Mouse (Mus musculus) intestine, embryonic 15.5 days (tissue): ENCODE measurements around the gene Anapc7. TPM values are rescaled to one million over a fixed set of nuclear protein-coding genes. Genes with fewer than 3 reads are reported as not detected.

Experiments used
- ATAC-seq: fragments of 200-750 bp; cut with Nextera tagmentation; 2 replicates; pipeline ENCODE4 v1.8.0; 2017; ENCODE audit warnings: moderate TSS enrichment, moderate library complexity
- H3K27ac ChIP-seq: fragments of 300-500 bp; sonication (generic); 2 replicates; pipeline ENCODE4 v1.5.1; 2015; ENCODE audit warnings: mild to moderate bottlenecking, inconsistent platforms
- H3K27me3 ChIP-seq: fragments of 300-500 bp; sonication (generic); replicated peaks from 2 replicates; pipeline ENCODE4 v1.6.1; 2015; ENCODE audit warnings: inconsistent platforms
- H3K36me3 ChIP-seq: fragments of 300-500 bp; sonication (generic); 2 replicates; pipeline ENCODE4 v1.6.1; 2015; ENCODE audit warnings: inconsistent platforms
- H3K4me1 ChIP-seq: fragments of 300-500 bp; sonication (generic); replicated peaks from 2 replicates; pipeline ENCODE4 v1.6.1; 2015; ENCODE audit warnings: inconsistent platforms
- H3K4me2 ChIP-seq: fragments of 300-500 bp; sonication (generic); replicated peaks from 2 replicates; pipeline ENCODE4 v1.6.1; 2015; ENCODE audit warnings: mild to moderate bottlenecking, inconsistent platforms
- H3K4me3 ChIP-seq: fragments of 300-500 bp; sonication (generic); replicated peaks from 2 replicates; pipeline ENCODE4 v1.5.1; 2015; ENCODE audit warnings: inconsistent platforms
- H3K9ac ChIP-seq: fragments of 300-500 bp; sonication (generic); 2 replicates; pipeline ENCODE4 v1.6.1; 2015; ENCODE audit warnings: inconsistent platforms
- H3K9me3 ChIP-seq: fragments of 300-500 bp; sonication (generic); 2 replicates; pipeline ENCODE4 v1.6.1; 2016; ENCODE audit warnings: inconsistent platforms
- WGBS: fragments of 180-500 bp; shearing (Covaris S2); methylation state at CpG from one replicate; pipeline ENCODE4 v1.1.7; 2015; 5-methylcytosine and 5-hydroxymethylcytosine counted together
- polyA plus RNA-seq: library from polyadenylated mRNA; unstranded; fragments of >200 nt; fragmentation: Nextera tagmentation; extraction: Ambion mirVana; gene quantifications from 2 replicates; pipeline ENCODE4 v1.2.1, GENCODE M21; 2015

The Anapc7 gene
- polyA plus RNA-seq, 1 experiment from 2014 or later = 35.2 TPM

- 14% methylated on average over 19 of the region's 19 CpGs for WGBS
- no peak overlapping the region for H3K27ac ChIP-seq
- H3K27me3 ChIP-seq = no peaks in the 10 kb centered on the region
- peak overlapping the region; percentile 77 for H3K9ac ChIP-seq
- H3K9me3 ChIP-seq = no peaks in the 10 kb centered on the region
- ATAC-seq = peak; percentile 56
- peaks cover 6% of the 10 kb centered on the region; the same call in 1 of the 2 replicates for H3K4me1 ChIP-seq
- H3K4me3 ChIP-seq = peak overlapping the region; percentile 82
- H3K4me2 ChIP-seq = peak overlapping the region; percentile 68
- H3K36me3 ChIP-seq = peaks cover 6% of the 10 kb centered on the region; the same call in 1 of the 2 replicates
These were observed 29.1 kb upstream of the Anapc7 start for GRCm38 (mm10) chr5:122392227-122393004.

DNA sequence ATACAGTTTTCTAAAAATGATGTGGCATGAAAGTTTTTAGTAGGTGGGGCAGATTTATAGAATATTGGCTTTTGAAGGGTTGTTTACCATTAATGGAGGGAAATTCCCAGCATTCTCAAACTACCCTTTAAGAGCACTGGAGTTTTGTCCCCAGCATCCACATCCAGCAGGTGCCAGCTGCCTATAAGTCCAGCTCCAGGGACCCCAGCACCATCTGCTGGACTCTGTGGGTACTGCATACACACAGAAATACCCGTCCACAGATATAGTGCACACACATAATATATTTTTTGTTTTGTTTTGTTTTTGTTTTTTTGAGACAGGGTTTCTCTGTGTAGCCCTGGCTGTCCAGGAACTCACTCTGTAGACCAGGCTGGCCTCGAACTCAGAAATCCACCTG is 27.6 kb upstream of the Anapc7 start:
- Histone ChIP-seq H3K4me3 (no peak overlapping the region), H3K4me1 (peaks cover 6% of the 10 kb centered on the region; the same call in 1 of the 2 replicates), H3K4me2 (no peak overlapping the region), H3K36me3 (peaks cover 12% of the 10 kb centered on the region; the same call in 1 of the 2 replicates), H3K9ac (no peak overlapping the region), H3K27me3 (no peaks in the 10 kb centered on the region), H3K9me3 (no peaks in the 10 kb centered on the region), H3K27ac (no peak overlapping the region)
- 56% methylated on average over 2 of the region's 2 CpGs for WGBS
- no peak for ATAC-seq

DNA sequence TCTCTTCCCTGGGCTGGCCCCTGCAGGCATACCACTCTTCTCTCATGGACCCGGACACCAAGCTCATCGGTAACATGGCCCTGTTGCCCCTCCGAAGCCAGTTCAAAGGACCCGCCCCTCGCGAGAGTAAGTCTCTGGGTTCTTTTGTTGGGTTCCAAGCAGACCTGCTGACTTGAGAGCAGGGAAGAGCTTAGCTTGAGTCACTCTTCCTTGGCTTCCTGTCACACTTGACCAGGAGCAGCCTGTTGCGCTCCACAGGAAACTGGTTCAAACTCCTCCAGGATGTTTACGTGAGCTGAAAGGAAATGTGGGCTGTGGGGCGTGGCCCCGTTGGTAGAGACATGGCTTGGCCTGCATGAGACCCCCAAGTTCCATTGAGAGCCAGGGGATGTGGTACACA is 24.7 kb upstream of the Anapc7 start:
- Histone ChIP-seq H3K9ac (no peak overlapping the region), H3K36me3 (peaks cover 16% of the 10 kb centered on the region; the same call in 1 of the 2 replicates), H3K4me2 (no peak overlapping the region), H3K4me3 (no peak overlapping the region), H3K27ac (no peak overlapping the region; the same call in 1 of the 2 replicates), H3K4me1 (peaks cover 14% of the 10 kb centered on the region), H3K27me3 (no peaks in the 10 kb centered on the region), H3K9me3 (no peaks in the 10 kb centered on the region)
- WGBS = 86% methylated on average over 10 of the region's 10 CpGs
- no peak for ATAC-seq

DNA sequence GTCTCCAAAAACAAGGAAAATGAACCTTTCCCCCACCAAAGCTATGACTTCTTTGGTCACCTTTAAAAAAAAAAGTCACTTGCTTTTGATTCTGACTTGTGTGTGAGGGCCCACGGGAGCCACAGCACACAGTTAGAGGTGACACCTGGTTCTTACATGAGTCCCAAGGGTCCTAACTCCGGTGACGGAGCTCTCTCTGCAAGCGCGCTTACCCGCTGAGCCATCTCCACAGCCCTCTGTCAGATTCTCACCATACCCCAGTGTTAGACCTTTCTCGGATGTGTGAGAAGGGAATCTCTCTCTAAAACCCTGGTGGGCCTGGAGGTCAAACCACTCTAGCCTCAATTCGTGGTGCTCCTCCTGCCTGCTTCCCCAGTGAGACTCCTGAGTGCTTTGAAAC is 24.0 kb upstream of the Anapc7 start:
- H3K4me2 ChIP-seq = no peak overlapping the region
- no peaks in the 10 kb centered on the region for H3K27me3 ChIP-seq
- H3K4me3 ChIP-seq = no peak overlapping the region
- WGBS = 89% methylated on average over 8 of the region's 8 CpGs
- peaks cover 11% of the 10 kb centered on the region for H3K4me1 ChIP-seq
- no peak overlapping the region for H3K27ac ChIP-seq
- ATAC-seq = no peak
- H3K36me3 ChIP-seq = peaks cover 18% of the 10 kb centered on the region
- H3K9ac ChIP-seq = no peak overlapping the region
- H3K9me3 ChIP-seq = no peaks in the 10 kb centered on the region

DNA sequence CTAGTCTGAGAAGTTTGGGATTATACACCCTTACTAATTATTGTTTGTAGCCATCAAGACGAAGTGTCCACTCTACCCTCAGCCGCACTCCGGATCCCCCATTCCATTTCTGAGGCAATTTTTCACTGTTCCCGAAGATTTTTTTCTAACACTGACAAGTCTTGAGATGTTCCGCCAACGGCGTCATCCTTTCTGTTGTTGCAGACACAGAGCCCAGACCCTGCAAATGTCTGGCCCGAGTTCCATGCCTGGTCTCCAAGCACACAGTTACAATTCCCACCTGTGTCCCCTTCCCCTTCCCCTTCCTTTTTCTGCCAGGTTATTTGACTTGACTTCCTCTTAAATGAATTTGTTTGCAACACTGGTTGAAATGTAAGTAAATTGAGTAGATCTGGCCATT is 21.6 kb upstream of the Anapc7 start:
- H3K36me3 ChIP-seq = peaks cover 37% of the 10 kb centered on the region

DNA sequence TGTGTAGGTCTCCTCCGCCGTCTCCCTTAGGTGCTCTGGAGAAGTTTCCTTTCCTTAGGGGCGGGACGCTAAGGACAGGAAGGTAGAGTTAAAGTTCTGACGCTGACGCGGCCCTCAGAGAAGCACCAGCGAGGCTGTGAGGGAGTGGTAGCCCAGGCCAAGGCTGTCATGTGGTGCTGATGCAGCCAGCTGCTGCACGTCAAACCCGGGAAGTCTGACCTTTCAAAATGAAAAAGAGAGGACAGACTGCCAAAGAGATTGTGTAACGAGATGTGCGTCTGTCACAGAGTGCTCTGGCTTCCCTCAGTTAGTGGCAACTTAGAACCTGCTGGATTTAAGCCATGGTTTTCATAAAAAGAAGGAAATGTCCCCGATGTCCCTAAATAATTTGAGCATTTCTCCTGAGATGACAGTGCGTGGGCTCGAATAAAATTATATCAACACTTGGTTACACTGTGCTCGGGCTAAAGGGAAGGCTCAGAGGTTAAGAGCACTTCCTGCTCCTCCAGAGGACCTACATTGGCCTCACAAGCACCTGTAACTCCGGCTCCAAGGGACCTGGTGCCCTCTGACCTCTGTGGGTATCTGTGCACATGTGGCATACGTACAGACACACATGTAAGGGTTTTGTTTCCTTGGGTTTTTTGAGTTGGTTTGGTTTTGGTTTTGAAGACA is 20.7 kb upstream of the Anapc7 start:
- H3K36me3 ChIP-seq = peaks cover 45% of the 10 kb centered on the region
- 67% methylated on average over 18 of the region's 18 CpGs for WGBS

More for the DNA sequence above, 21.6 kb upstream of the Anapc7 start:
- Histone ChIP-seq H3K27me3 (no peaks in the 10 kb centered on the region), H3K4me1 (peaks cover 8% of the 10 kb centered on the region), H3K4me3 (no peak overlapping the region), H3K4me2 (no peak overlapping the region), H3K27ac (no peak overlapping the region), H3K9me3 (no peaks in the 10 kb centered on the region), H3K9ac (no peak overlapping the region)
- no peak for ATAC-seq
- WGBS = 81% methylated on average over 8 of the region's 8 CpGs

GRCm38 (mm10) chr5:122401303-122401640 is 20.2 kb upstream of the Anapc7 start:
- peaks cover 47% of the 10 kb centered on the region for H3K36me3 ChIP-seq

More for the DNA sequence above, 20.7 kb upstream of the Anapc7 start:
- ATAC-seq = peak; percentile 45; the same call in 1 of the 2 replicates
- H3K4me1 ChIP-seq = peaks cover 8% of the 10 kb centered on the region
- H3K27me3 ChIP-seq = no peaks in the 10 kb centered on the region
- H3K4me3 ChIP-seq = no peak overlapping the region
- H3K9ac ChIP-seq = no peak overlapping the region
- no peaks in the 10 kb centered on the region for H3K9me3 ChIP-seq
- no peak overlapping the region for H3K4me2 ChIP-seq
- 0 out of 2 replicates have a peak overlapping the region, but pooled peaks have one; percentile 15 for H3K27ac ChIP-seq

GRCm38 (mm10) chr5:122402160-122402559 is 19.3 kb upstream of the Anapc7 start:
- no peaks in the 10 kb centered on the region for H3K9me3 ChIP-seq
- H3K4me3 ChIP-seq = no peak overlapping the region
- H3K27me3 ChIP-seq = no peaks in the 10 kb centered on the region
- no peak overlapping the region for H3K27ac ChIP-seq
- H3K9ac ChIP-seq = no peak overlapping the region
- peaks cover 52% of the 10 kb centered on the region for H3K36me3 ChIP-seq
- H3K4me2 ChIP-seq = no peak overlapping the region
- H3K4me1 ChIP-seq = peaks cover 8% of the 10 kb centered on the region
- ATAC-seq = no peak
- 73% methylated on average over 13 of the region's 13 CpGs for WGBS

More at GRCm38 (mm10) chr5:122401303-122401640, 20.2 kb upstream of the Anapc7 start:
- peak; percentile 63; the same call in 1 of the 2 replicates for ATAC-seq
- Histone ChIP-seq H3K9me3 (no peaks in the 10 kb centered on the region), H3K4me1 (peaks cover 8% of the 10 kb centered on the region), H3K4me2 (no peak overlapping the region), H3K27me3 (no peaks in the 10 kb centered on the region), H3K9ac (no peak overlapping the region), H3K4me3 (no peak overlapping the region), H3K27ac (no peak overlapping the region)
- WGBS = 29% methylated on average over 8 of the region's 8 CpGs

DNA sequence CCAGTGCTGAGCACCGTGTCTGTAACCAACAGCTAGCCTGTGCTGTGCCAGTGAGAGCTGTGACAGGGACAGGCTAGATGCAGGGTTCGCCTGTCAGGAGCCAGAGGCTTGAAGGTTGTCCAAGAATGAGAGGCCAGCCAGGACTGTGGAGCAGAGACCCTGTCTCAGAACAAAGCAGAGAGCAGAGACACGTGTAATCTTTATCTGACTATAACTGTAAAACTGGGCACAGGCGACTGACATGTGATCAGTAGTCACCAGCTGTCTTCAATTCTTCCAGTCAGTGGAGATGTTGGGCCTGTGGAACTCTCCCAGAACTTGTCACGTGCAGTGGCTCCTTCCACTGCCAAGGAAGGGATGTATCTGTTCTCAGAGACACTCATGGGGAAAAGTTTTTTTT is 18.7 kb upstream of the Anapc7 start:
- Histone ChIP-seq H3K27ac (no peak overlapping the region), H3K9me3 (no peaks in the 10 kb centered on the region), H3K27me3 (no peaks in the 10 kb centered on the region), H3K9ac (no peak overlapping the region), H3K4me2 (no peak overlapping the region), H3K4me3 (no peak overlapping the region), H3K36me3 (peaks cover 53% of the 10 kb centered on the region), H3K4me1 (peaks cover 8% of the 10 kb centered on the region)
- 89% methylated on average over 5 of the region's 5 CpGs for WGBS
- no peak for ATAC-seq

DNA sequence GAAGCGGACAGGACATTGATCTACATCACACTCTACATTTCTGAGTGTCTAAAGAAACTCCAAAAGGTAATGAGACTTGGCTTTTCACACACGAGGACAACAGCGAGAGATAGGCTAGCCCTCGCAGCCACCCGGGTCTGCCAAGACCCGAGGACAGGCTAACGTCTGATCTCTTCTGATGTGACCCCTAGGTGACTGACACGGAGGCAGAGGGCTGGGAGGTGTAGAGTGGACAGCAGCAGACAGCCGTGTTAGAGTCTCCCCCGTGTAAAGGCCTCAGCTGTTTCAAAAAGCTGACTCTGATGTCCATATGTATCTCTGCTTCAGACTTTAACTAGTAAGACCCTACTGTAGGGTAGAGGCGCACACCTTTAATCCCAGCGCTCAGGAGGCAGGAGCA is 18.1 kb upstream of the Anapc7 start:
- H3K9ac ChIP-seq = no peak overlapping the region
- no peak for ATAC-seq
- H3K27ac ChIP-seq = no peak overlapping the region
- no peak overlapping the region for H3K4me2 ChIP-seq
- H3K36me3 ChIP-seq = peaks cover 49% of the 10 kb centered on the region
- H3K4me1 ChIP-seq = peaks cover 8% of the 10 kb centered on the region
- H3K4me3 ChIP-seq = no peak overlapping the region
- H3K9me3 ChIP-seq = no peaks in the 10 kb centered on the region
- 88% methylated on average over 12 of the region's 12 CpGs for WGBS
- H3K27me3 ChIP-seq = no peaks in the 10 kb centered on the region

DNA sequence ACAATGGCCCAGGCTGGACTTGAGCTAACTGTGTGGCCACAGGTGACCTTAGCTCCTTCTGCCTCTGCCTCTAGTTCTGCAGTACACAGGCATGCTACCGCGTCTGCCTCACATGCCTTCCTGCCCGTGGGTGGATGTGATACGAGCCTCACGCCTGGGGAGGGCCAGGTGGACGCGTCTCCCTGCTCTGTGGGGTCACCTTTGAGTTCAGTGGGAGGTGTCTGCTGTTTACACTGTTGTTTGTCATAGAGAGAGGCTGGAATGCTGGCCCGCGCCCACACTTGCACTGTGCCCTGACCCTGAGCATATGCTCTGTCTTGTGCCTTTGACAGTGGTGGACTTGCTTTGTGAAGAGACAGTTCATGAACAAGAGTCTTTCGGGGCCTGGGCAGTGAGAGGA is 16.0 kb upstream of the Anapc7 start:
- Histone ChIP-seq H3K4me2 (no peak overlapping the region), H3K9ac (no peak overlapping the region), H3K4me1 (peaks cover 3% of the 10 kb centered on the region), H3K27me3 (no peaks in the 10 kb centered on the region), H3K36me3 (peaks cover 50% of the 10 kb centered on the region), H3K4me3 (no peak overlapping the region), H3K27ac (no peak overlapping the region), H3K9me3 (no peaks in the 10 kb centered on the region)
- 88% methylated on average over 10 of the region's 10 CpGs for WGBS
- no peak for ATAC-seq

- peaks cover 28% of the 10 kb centered on the region for H3K36me3 ChIP-seq
- peaks cover 4% of the 10 kb centered on the region; the same call in 1 of the 2 replicates for H3K4me1 ChIP-seq
- no peak overlapping the region for H3K4me3 ChIP-seq
- H3K27ac ChIP-seq = no peak overlapping the region
- H3K9me3 ChIP-seq = no peaks in the 10 kb centered on the region
- H3K9ac ChIP-seq = no peak overlapping the region
- 90% methylated on average over 19 of the region's 19 CpGs for WGBS
- no peak for ATAC-seq
- no peaks in the 10 kb centered on the region for H3K27me3 ChIP-seq
- no peak overlapping the region for H3K4me2 ChIP-seq
These were observed 11.5 kb upstream of the Anapc7 start for GRCm38 (mm10) chr5:122409692-122410645.
